Mouse (Mus musculus): Measurements from ENCODE around the gene Ncor2. TPM values are rescaled to one million over a fixed set of nuclear protein-coding genes. Genes with fewer than 3 reads are reported as not detected.
A peak's percentile ranks its signal among the peaks of the same experiment; 100 is the strongest.

Gene Ncor2
- total RNA-seq, 2 experiments from 2014 or later, result 123 to 153 TPM

GRCm38 (mm10) chr5:125052603-125053488 is 126.2 kb downstream of the Ncor2 start:
- intact Hi-C loops (cut with DNase I), result no loop called here
- TF ChIP-seq CTCF (IDR thresholded peaks at IDR 0.05), result no peak
- DNase-seq, result peak; percentile 85
- peak overlapping the region; percentile 41 for H3K4me3 ChIP-seq
- H3K27ac ChIP-seq, result peak overlapping the region; percentile 82

DNA sequence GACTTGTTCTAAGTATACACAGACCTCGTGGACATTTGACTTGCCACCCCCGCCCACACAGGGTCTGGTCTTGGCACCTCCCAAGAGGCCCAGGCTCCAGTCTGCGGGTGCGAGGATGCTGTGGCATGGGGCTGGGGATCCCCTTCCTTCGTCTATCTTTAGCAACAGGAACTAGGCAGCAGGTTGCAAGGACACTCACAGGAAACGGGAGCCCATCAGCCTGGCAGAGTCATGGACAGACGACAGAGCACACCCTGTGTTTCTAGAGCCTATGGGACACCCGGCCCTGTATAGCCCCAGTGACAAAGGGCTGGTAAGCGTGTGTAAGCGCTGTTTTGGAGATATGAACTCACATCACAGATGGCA is 126.8 kb downstream of the Ncor2 start:
- intact Hi-C loops (cut with DNase I), result no loop called here
- H3K27ac ChIP-seq, result peak overlapping the region; percentile 82
- DNase-seq, result peak; percentile 71

DNA sequence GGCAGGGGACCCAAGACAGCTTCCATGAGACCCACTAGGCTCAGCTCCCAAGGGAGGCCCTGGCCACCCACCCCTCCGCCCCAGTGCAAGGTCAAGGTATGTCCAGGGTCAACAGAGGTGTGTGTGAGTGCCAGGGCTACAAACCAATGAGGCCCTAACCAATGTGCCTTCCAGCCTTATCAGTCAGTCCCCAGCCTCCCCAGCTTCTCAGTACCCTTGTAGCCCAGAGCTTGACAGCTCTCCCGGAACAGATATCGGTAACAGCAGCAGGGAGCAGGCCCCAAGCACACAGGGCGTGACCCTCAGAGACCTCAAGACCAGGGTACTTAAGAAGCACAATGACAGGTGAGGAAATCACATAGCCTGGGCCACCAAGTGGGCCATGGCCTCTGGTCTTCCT is 129.5 kb downstream of the Ncor2 start:
- TF ChIP-seq CTCF (IDR thresholded peaks at IDR 0.05), result no peak
- no peak overlapping the region for H3K27ac ChIP-seq
- no peak overlapping the region for H3K4me3 ChIP-seq
- no peak for DNase-seq
- intact Hi-C loops (cut with DNase I), result no loop called here

More for the DNA sequence above, 126.8 kb downstream of the Ncor2 start:
- TF ChIP-seq CTCF (IDR thresholded peaks at IDR 0.05), result no peak
- H3K4me3 ChIP-seq, result peak overlapping the region; percentile 41

GRCm38 (mm10) chr5:125046436-125046835 is 132.6 kb downstream of the Ncor2 start:
- intact Hi-C loops (cut with DNase I), result no loop called here
- Histone ChIP-seq H3K27ac (peak overlapping the region; percentile 24; the same call in 1 of the 2 replicates), H3K4me3 (no peak overlapping the region)
- no peak for TF ChIP-seq CTCF (IDR thresholded peaks at IDR 0.05)
- no peak for DNase-seq

- DNase-seq, result no peak
- no peak overlapping the region for H3K27ac ChIP-seq
- no peak for TF ChIP-seq CTCF (IDR thresholded peaks at IDR 0.05)
- intact Hi-C loops (cut with DNase I), result no loop called here
- no peak overlapping the region for H3K4me3 ChIP-seq
These were observed 133.8 kb downstream of the Ncor2 start for GRCm38 (mm10) chr5:125045202-125045601.

GRCm38 (mm10) chr5:125043448-125043847 is 135.6 kb downstream of the Ncor2 start:
- no peak for TF ChIP-seq CTCF (IDR thresholded peaks at IDR 0.05)
- intact Hi-C loops (cut with DNase I), result no loop called here
- no peak overlapping the region for H3K4me3 ChIP-seq
- no peak for DNase-seq
- H3K27ac ChIP-seq, result no peak overlapping the region

DNA sequence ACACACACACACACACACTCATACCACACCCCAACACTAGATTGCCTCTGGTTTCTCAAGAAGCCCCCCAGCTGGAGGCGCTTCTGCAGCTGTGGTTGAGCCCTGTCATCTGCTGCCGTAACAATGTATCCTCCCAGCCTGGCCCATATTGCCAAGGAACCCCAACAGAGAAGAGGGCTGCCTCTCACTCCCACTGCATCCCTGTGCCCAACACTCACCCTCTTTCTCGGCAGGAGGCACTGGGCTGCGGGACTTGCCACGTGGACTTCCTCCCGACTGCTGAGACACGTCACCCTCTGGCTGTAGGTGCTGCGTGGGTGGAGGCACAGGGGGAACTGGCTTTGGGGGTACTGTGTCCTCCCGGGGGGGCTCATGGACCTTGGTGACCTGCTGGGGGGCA is 137.4 kb downstream of the Ncor2 start:
- intact Hi-C loops (cut with DNase I), result no loop called here
- no peak for TF ChIP-seq CTCF (IDR thresholded peaks at IDR 0.05)
- Histone ChIP-seq H3K4me3 (no peak overlapping the region), H3K27ac (0 out of 2 replicates have a peak overlapping the region, but pooled peaks have one; percentile 8)
- no peak for DNase-seq

DNA sequence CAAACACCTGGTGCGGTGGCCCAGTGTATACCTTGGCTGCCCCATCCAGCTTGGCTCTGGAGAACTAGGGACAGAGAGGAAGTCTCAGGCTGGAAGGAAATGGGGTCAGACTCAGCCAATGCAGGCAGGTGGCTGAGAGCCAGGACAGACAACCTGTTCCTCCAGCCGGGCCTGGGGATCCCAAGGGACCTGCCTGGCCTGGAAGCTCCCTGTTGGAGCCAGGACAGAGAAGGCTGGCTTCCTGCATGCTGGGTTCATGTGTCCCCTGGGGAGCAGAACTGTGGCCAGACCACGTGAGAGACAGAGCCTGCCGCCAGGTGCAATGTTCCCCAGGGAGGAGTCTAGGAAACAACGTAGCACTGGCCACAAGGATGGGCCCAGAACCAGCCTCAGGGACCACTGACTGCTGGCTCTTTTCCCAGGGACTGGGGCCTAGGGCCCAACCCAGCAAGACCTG is 138.9 kb downstream of the Ncor2 start:
- TF ChIP-seq CTCF (IDR thresholded peaks at IDR 0.05), result no peak
- intact Hi-C loops (cut with DNase I), result no loop called here
- DNase-seq, result peak; percentile 97
- Histone ChIP-seq H3K27ac (peak overlapping the region; percentile 86), H3K4me3 (peak overlapping the region; percentile 28; the same call in 1 of the 2 replicates)

DNA sequence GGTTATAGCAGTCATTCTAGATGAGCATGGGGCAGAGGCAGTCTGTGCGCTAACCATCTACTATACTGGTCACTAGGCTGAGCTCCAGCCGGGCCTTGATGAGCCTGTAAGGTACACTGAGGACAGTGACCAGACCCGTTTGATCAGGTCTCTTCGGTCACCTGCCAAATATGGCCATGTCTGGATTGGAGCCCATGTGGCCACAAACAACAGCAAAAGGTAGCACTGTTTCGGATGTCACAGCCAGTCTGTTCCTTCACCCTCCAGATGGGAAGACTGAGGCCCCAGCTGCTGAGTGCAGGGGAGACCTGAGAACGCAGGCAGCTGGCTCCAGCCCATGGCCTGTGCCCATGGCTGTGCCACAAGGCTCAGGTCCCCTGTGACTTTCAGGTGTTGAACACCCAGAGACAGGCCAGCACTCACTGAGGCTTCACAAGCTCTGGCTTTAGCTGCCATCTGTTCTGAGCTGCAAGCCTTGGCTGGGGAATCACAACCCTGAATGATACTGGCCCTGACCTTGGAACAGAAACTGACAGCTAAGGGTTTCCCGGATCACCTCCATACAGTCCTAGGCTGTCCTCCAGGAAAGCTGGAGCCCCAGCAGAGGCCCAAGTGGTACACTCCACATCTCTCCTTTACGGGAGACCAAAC is 139.5 kb downstream of the Ncor2 start:
- Histone ChIP-seq H3K27ac (peak overlapping the region; percentile 86), H3K4me3 (no peak overlapping the region)
- TF ChIP-seq CTCF (IDR thresholded peaks at IDR 0.05), result no peak
- peak; percentile 69 for DNase-seq
- intact Hi-C loops (cut with DNase I), result loop anchor here (2.0 kb wide), 1 partner anchor 17 kb away; no protein-coding TSS in a partner anchor

GRCm38 (mm10) chr5:125036483-125036882 is 142.5 kb downstream of the Ncor2 start:
- Histone ChIP-seq H3K27ac (no peak overlapping the region), H3K4me3 (no peak overlapping the region)
- no peak for DNase-seq
- TF ChIP-seq CTCF (IDR thresholded peaks at IDR 0.05), result no peak
- intact Hi-C loops (cut with DNase I), result no loop called here

DNA sequence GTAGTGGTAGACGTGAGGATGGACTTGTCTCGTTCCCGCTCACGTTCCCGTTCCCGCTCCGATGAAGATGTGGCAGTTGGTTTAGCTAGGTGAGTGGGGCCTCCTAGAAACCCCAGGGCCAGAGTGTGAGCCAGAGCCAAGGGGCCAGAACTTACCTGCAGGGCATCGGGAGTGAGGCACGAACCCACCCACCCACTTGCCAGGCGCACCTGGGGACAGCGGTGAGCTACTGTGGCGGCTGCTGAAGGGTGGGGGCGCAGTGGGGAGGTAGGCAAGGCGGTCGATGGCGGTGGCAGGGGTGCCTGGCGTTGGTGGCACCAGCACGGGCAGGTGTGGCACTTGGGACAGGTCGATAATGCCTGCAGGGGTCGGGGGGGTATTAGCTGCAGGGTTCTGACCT is 150.1 kb downstream of the Ncor2 start:
- TF ChIP-seq CTCF (IDR thresholded peaks at IDR 0.05), result no peak

DNA sequence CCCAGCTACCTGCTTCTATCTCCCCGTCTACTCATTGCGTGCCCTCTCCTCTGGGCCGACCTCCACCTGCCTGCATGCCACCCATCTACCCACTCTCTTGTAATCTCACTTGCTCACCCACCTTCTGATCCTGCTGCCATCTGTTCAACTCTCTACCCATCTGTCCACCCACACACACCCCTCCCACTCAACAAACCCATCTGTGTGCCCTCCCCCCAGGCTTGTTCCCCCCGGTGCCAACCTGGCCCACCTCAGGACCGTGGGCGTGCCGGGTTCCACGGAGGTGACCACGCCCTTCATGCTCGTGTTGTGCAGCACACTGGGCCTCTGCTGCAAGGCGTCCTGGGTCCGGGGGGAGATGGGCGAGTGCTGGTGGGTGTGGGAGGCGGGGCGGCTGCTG is 150.6 kb downstream of the Ncor2 start:
- Histone ChIP-seq H3K4me3 (no peak overlapping the region), H3K27ac (no peak overlapping the region)
- DNase-seq, result no peak
- intact Hi-C loops (cut with DNase I), result no loop called here
- no peak for TF ChIP-seq CTCF (IDR thresholded peaks at IDR 0.05)

More for the DNA sequence above, 150.1 kb downstream of the Ncor2 start:
- intact Hi-C loops (cut with DNase I), result no loop called here
- Histone ChIP-seq H3K4me3 (no peak overlapping the region), H3K27ac (no peak overlapping the region)
- no peak for DNase-seq

- peak; percentile 60 for TF ChIP-seq CTCF (IDR thresholded peaks at IDR 0.05)
- Histone ChIP-seq H3K27ac (no peak overlapping the region), H3K4me3 (no peak overlapping the region)
- intact Hi-C loops (cut with DNase I), result loop anchor here (5.0 kb wide), 1 partner anchor 243 kb away; no protein-coding TSS in a partner anchor
- DNase-seq, result no peak
These were observed 155.0 kb downstream of the Ncor2 start for GRCm38 (mm10) chr5:125024002-125024401.

All from gastrocnemius, adult 2 months (tissue).